9 mouse cellular contexts compared by ENCODE assay signal in genomic region chr7:140101498-140101897, GRCm38 (mm10). TPM values are rescaled to one million over a fixed set of nuclear protein-coding genes. Genes with fewer than 3 reads are reported as not detected.
DNase-seq lines count a peak whose midpoint lies in the region; ATAC-seq and TF ChIP-seq lines count a peak whose summit lies in the region.
"Had no signal": no experiment of that assay in that cellular context is flagged by ENCODE, and none has a peak within 500 bp of the region (broad histone marks: within the 10 kb centered on the region; RNA-seq: fewer than 3 reads in every experiment).

No protein-coding gene starts in this region.

- TF ChIP-seq CTCF in heart, postnatal 0 days (IDR thresholded peaks at IDR 0.05; ENCODE audit: low read depth): no peak

- H3K36me3 ChIP-seq in heart, embryonic 13.5 days: peaks cover 53% of the 10 kb centered on the region
- H3K36me3 ChIP-seq in heart, postnatal 0 days (replicated peaks; ENCODE audit: control insufficient read depth, insufficient read depth, low read length): peaks cover 28% of the 10 kb centered on the region
- peaks cover 11% of the 10 kb centered on the region for H3K36me3 ChIP-seq in macrophage (ENCODE audit: inconsistent target)

- peak overlapping the region; percentile 87 for H3K9ac ChIP-seq in heart, embryonic 13.5 days
- H3K9ac ChIP-seq in heart, postnatal 0 days (replicated peaks; ENCODE audit: low read depth, low read length): peak overlapping the region; percentile 67

- no peak for TF ChIP-seq EP300 in heart, postnatal 0 days (IDR thresholded peaks at IDR 0.05; ENCODE audit: low read depth)

- H3K27ac ChIP-seq in heart, embryonic 13.5 days (replicated peaks): peak overlapping the region; percentile 78
- H3K27ac ChIP-seq in heart, postnatal 0 days (ENCODE audit: low read depth): peak overlapping the region; percentile 94
- H3K27ac ChIP-seq in macrophage: no peak overlapping the region

- peak overlapping the region; percentile 75 for H3K4me2 ChIP-seq in heart, embryonic 13.5 days
- peak overlapping the region; percentile 74 for H3K4me2 ChIP-seq in heart, postnatal 0 days (ENCODE audit: low read depth, low read length)

- H3K79me2 ChIP-seq in macrophage (ENCODE audit: inconsistent target): no peaks in the 10 kb centered on the region

- intact Hi-C loops in heart, postnatal 14 days (cut with DNase I): no loop called here

- peak overlapping the region; percentile 56 for H3K4me3 ChIP-seq in heart, embryonic 13.5 days
- peak overlapping the region; percentile 45 for H3K4me3 ChIP-seq in heart, postnatal 0 days (ENCODE audit: low read depth, low read length)
- H3K4me3 ChIP-seq in macrophage (ENCODE audit: inconsistent target): peak overlapping the region; percentile 30; the same call in 1 of the 2 replicates

- H3K27me3 ChIP-seq in heart, embryonic 13.5 days (replicated peaks): no peaks in the 10 kb centered on the region
- H3K27me3 ChIP-seq in heart, postnatal 0 days (ENCODE audit: control insufficient read depth, insufficient read depth, low read length): no peaks in the 10 kb centered on the region

- H3K9me3 ChIP-seq in heart, embryonic 13.5 days: no peaks in the 10 kb centered on the region
- H3K9me3 ChIP-seq in heart, postnatal 0 days (replicated peaks; ENCODE audit: control insufficient read depth, low read length): no peaks in the 10 kb centered on the region

- ATAC-seq in heart, embryonic 13.5 days (ENCODE audit: extremely low read depth, insufficient number of reproducible peaks, low FRiP score, low TSS enrichment): no peak
- ATAC-seq in heart, postnatal 0 days (ENCODE audit: insufficient read depth, low read depth): peak; percentile 12; the same call in 1 of the 2 replicates
- no peak for ATAC-seq in megakaryocyte-erythroid progenitor cell, adult 5-6 weeks (replicated peaks; ENCODE audit: low FRiP score, low TSS enrichment, poor library complexity, severe bottlenecking)

- 72% methylated on average over 10 of the region's 10 CpGs for WGBS in heart, embryonic 13.5 days
- WGBS in heart, postnatal 0 days: 64% methylated on average over 10 of the region's 10 CpGs
- 96% methylated on average over 8 of the region's 10 CpGs for WGBS in macrophage (ENCODE audit: missing documents)

- H3K4me1 ChIP-seq in heart, embryonic 13.5 days: peaks cover 14% of the 10 kb centered on the region
- H3K4me1 ChIP-seq in heart, postnatal 0 days (ENCODE audit: control insufficient read depth, insufficient read depth): 0 out of 2 replicates have a peak, but pooled peaks cover 3% of the 10 kb centered on the region

- no peak for DNase-seq in heart, postnatal 14 days
- DNase-seq in cerebellum, adult 11 months: peak; percentile 29
- DNase-seq in heart, postnatal 0 days (ENCODE audit: low spot score): no peak
- no peak for DNase-seq in c-Kit-positive CD71-positive TER-119-positive erythroid progenitor cells, embryonic 14.5 days (ENCODE audit: low spot score)
- no peak for DNase-seq in gastrocnemius, postnatal 4 days (ENCODE audit: low spot score in 2 of 2)

RNA-seq across cellular contexts. Expression of gene Fuom, which starts 0.7 kb away (rescaled TPM):
- polyA plus RNA-seq in heart, embryonic 13.5 days (2015; fragmentation: Nextera tagmentation; extraction: Ambion mirVana): 74.4 and 80.9 TPM in 2 replicates
- total RNA-seq in heart, postnatal 14 days (2021): 10 to 100 TPM; 76.5 to 77.2 TPM
- 64.2 and 79.4 TPM in 2 replicates for total RNA-seq in heart, postnatal 0 days (2014; rRNA removed; ENCODE audit: low replicate concordance)
- 158 and 164 TPM in 2 replicates for polyA plus RNA-seq in heart, postnatal 0 days (2015; fragmentation: Nextera tagmentation; extraction: Ambion mirVana)
- 10 to 100 TPM in 5 of 26 experiments, 1 to 10 TPM in 19, under 1 TPM in 1, not detected in 1; 0.37 to 15.1 (median 6.4) TPM for total RNA-seq in macrophage (2018; cell fraction: chromatin; rRNA removed)
- 10 to 100 TPM in 4 of 26 experiments, 1 to 10 TPM in 22; 5.7 to 10.6 (median 8.4) TPM for total RNA-seq in macrophage (2018; cell fraction: cytosol; rRNA removed)
- total RNA-seq in macrophage (2018; cell fraction: nucleus; rRNA removed): 1 to 10 TPM; 1.6 to 8.8 (median 3.9) TPM
- 7.9 to 11.8 TPM (median 11.6 TPM) in 3 replicates for polyA plus RNA-seq in macrophage (2018)
- total RNA-seq in gastrocnemius, postnatal 4 days (2021): 10 to 100 TPM; 30.6 to 32.4 TPM
- total RNA-seq in megakaryocyte-erythroid progenitor cell, adult 5-6 weeks (2014; fragmentation: Nextera tagmentation): 4.1 and 17.9 TPM in 2 replicates
- 12.0 TPM in 1 of 2 replicates, not detected in the other for total RNA-seq in megakaryocyte-erythroid progenitor cell, adult 5-6 weeks (2017)

RNA-seq across cellular contexts. Expression of gene Prap1, which starts 8.3 kb away (rescaled TPM):
- 0.33 TPM in 1 of 2 replicates, not detected in the other for polyA plus RNA-seq in heart, embryonic 13.5 days (2015; fragmentation: Nextera tagmentation; extraction: Ambion mirVana)
- not detected for total RNA-seq in heart, postnatal 14 days (2021)
- not detected in 2 replicates for total RNA-seq in heart, postnatal 0 days (2014; rRNA removed; ENCODE audit: low replicate concordance)
- 0.27 and 0.33 TPM in 2 replicates for polyA plus RNA-seq in heart, postnatal 0 days (2015; fragmentation: Nextera tagmentation; extraction: Ambion mirVana)
- not detected for total RNA-seq in macrophage (2018; cell fraction: chromatin; rRNA removed)
- total RNA-seq in macrophage (2018; cell fraction: cytosol; rRNA removed): not detected
- total RNA-seq in macrophage (2018; cell fraction: nucleus; rRNA removed): not detected
- not detected in 3 replicates for polyA plus RNA-seq in macrophage (2018)
- total RNA-seq in gastrocnemius, postnatal 4 days (2021): not detected
- not detected in 2 replicates for total RNA-seq in megakaryocyte-erythroid progenitor cell, adult 5-6 weeks (2014; fragmentation: Nextera tagmentation)
- not detected in 2 replicates for total RNA-seq in megakaryocyte-erythroid progenitor cell, adult 5-6 weeks (2017)
- polyA plus RNA-seq: CD4-positive, CD25-positive, alpha-beta regulatory T cell, adult 4 months had no signal

RNA-seq across cellular contexts. Expression of gene Paox, which starts 14.1 kb away (rescaled TPM):
- polyA plus RNA-seq in heart, embryonic 13.5 days (2015; fragmentation: Nextera tagmentation; extraction: Ambion mirVana): 10.9 and 14.4 TPM in 2 replicates
- 1 to 10 TPM; 3.6 to 3.9 TPM for total RNA-seq in heart, postnatal 14 days (2021)
- total RNA-seq in heart, postnatal 0 days (2014; rRNA removed; ENCODE audit: low replicate concordance): 8.1 and 11.8 TPM in 2 replicates
- polyA plus RNA-seq in heart, postnatal 0 days (2015; fragmentation: Nextera tagmentation; extraction: Ambion mirVana): 8.5 and 8.7 TPM in 2 replicates
- 10 to 100 TPM in 16 of 26 experiments, 1 to 10 TPM in 10; 1.7 to 40.7 (median 15.8) TPM for total RNA-seq in macrophage (2018; cell fraction: chromatin; rRNA removed)
- total RNA-seq in macrophage (2018; cell fraction: cytosol; rRNA removed): 10 to 100 TPM; 22.2 to 45.6 (median 39.0) TPM
- total RNA-seq in macrophage (2018; cell fraction: nucleus; rRNA removed): 10 to 100 TPM in 25 of 26 experiments, 1 to 10 TPM in 1; 9.6 to 58.6 (median 35.6) TPM
- 20.7 to 41.5 TPM (median 38.8 TPM) in 3 replicates for polyA plus RNA-seq in macrophage (2018)
- 1 to 10 TPM; 6.6 to 7.0 TPM for total RNA-seq in gastrocnemius, postnatal 4 days (2021)
- 15.1 and 22.1 TPM in 2 replicates for total RNA-seq in megakaryocyte-erythroid progenitor cell, adult 5-6 weeks (2014; fragmentation: Nextera tagmentation)
- total RNA-seq in megakaryocyte-erythroid progenitor cell, adult 5-6 weeks (2017): 4.1 and 6.9 TPM in 2 replicates

RNA-seq across cellular contexts. Expression of gene Echs1, which starts 14.8 kb away (rescaled TPM):
- 169 and 182 TPM in 2 replicates for polyA plus RNA-seq in heart, embryonic 13.5 days (2015; fragmentation: Nextera tagmentation; extraction: Ambion mirVana)
- total RNA-seq in heart, postnatal 14 days (2021): 100 to 1,000 TPM; 298 to 315 TPM
- 265 and 332 TPM in 2 replicates for total RNA-seq in heart, postnatal 0 days (2014; rRNA removed; ENCODE audit: low replicate concordance)
- 344 and 349 TPM in 2 replicates for polyA plus RNA-seq in heart, postnatal 0 days (2015; fragmentation: Nextera tagmentation; extraction: Ambion mirVana)
- 10 to 100 TPM in 15 of 26 experiments, 1 to 10 TPM in 11; 1.7 to 60.8 (median 15.1) TPM for total RNA-seq in macrophage (2018; cell fraction: chromatin; rRNA removed)
- 10 to 100 TPM; 51.2 to 86.3 (median 69.8) TPM for total RNA-seq in macrophage (2018; cell fraction: cytosol; rRNA removed)
- 10 to 100 TPM in 24 of 26 experiments, 1 to 10 TPM in 2; 9.1 to 65.3 (median 18.1) TPM for total RNA-seq in macrophage (2018; cell fraction: nucleus; rRNA removed)
- polyA plus RNA-seq in macrophage (2018): 47.2 to 96.9 TPM (median 73.4 TPM) in 3 replicates
- 10 to 100 TPM; 78.9 to 80.2 TPM for total RNA-seq in gastrocnemius, postnatal 4 days (2021)
- total RNA-seq in megakaryocyte-erythroid progenitor cell, adult 5-6 weeks (2014; fragmentation: Nextera tagmentation): 50.1 and 62.9 TPM in 2 replicates
- 52.5 and 85.0 TPM in 2 replicates for total RNA-seq in megakaryocyte-erythroid progenitor cell, adult 5-6 weeks (2017)

RNA-seq across cellular contexts. Expression of gene Caly, which starts 19.1 kb away (rescaled TPM):
- 0.25 and 0.66 TPM in 2 replicates for polyA plus RNA-seq in heart, embryonic 13.5 days (2015; fragmentation: Nextera tagmentation; extraction: Ambion mirVana)
- total RNA-seq in heart, postnatal 14 days (2021): not detected
- 1.9 and 4.1 TPM in 2 replicates for total RNA-seq in heart, postnatal 0 days (2014; rRNA removed; ENCODE audit: low replicate concordance)
- polyA plus RNA-seq in heart, postnatal 0 days (2015; fragmentation: Nextera tagmentation; extraction: Ambion mirVana): 0.40 and 0.70 TPM in 2 replicates
- total RNA-seq in macrophage (2018; cell fraction: chromatin; rRNA removed): not detected
- total RNA-seq in macrophage (2018; cell fraction: cytosol; rRNA removed): not detected
- total RNA-seq in macrophage (2018; cell fraction: nucleus; rRNA removed): not detected
- polyA plus RNA-seq in macrophage (2018): not detected in 3 replicates
- total RNA-seq in gastrocnemius, postnatal 4 days (2021): not detected
- total RNA-seq in megakaryocyte-erythroid progenitor cell, adult 5-6 weeks (2014; fragmentation: Nextera tagmentation): not detected in 2 replicates
- total RNA-seq in megakaryocyte-erythroid progenitor cell, adult 5-6 weeks (2017): not detected in 2 replicates
- polyA plus RNA-seq: CD4-positive, CD25-positive, alpha-beta regulatory T cell, adult 4 months had no signal
